Mouse (Mus musculus): ENCODE data around the gene Cpt1b.

DNA sequence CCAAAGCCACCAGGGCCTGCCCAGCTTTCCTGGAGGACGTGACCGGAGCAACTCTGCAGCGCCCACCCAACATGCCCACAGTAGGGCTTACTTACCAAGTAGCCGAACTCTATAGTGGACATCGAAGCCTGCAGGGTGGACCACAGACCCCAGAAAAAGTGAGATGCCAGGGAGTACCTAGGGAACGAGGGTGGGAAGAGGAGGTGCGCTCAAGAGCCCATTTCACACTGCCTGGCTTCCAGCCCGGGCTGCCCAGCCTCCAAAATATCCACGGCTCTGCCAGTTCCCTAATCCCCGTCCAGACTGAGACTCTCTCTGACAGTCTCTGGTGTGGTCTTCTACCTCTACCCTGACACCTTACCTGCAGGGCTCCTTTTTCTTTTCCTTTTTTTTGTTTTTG, 1.1 kb upstream of the Cpt1b start:
- TF ChIP-seq CTCF (IDR thresholded peaks at IDR 0.05; ENCODE audit: low read depth, low read length) (no peak), POLR2A (IDR thresholded peaks at IDR 0.05; ENCODE audit: extremely low read depth, insufficient read depth, low read length) (no peak)

Measured in liver, adult 2 months (tissue).